Mouse (Mus musculus) ES-Bruce4 (cell line): Measurements from ENCODE around the gene Tspan9. TPM values are rescaled to one million over a fixed set of nuclear protein-coding genes. Genes with fewer than 3 reads are reported as not detected.

Experiments
- H3K27ac ChIP-seq: 2 replicates; pipeline ENCODE4 v1.5.1; 2012; ENCODE audit warnings: low read length, inconsistent platforms; ENCODE audit not compliant: insufficient read depth
- H3K27me3 ChIP-seq: 2 replicates; pipeline ENCODE4 v1.6.1; 2012; ENCODE audit warnings: mild to moderate bottlenecking, low read length, inconsistent platforms; ENCODE audit not compliant: control insufficient read depth, poor library complexity, insufficient read depth, severe bottlenecking
- H3K36me3 ChIP-seq: 2 replicates; pipeline ENCODE4 v1.6.1; 2012; ENCODE audit warnings: inconsistent platforms, mild to moderate bottlenecking, low read length, moderate library complexity; ENCODE audit not compliant: control insufficient read depth, poor library complexity, insufficient read depth, severe bottlenecking
- H3K4me1 ChIP-seq: one replicate; pipeline ENCODE4 v1.8.1; 2011; ENCODE audit warnings: low read length; ENCODE audit not compliant: control insufficient read depth, insufficient read depth
- H3K4me3 ChIP-seq: 2 replicates; pipeline ENCODE4 v1.5.1; 2011; ENCODE audit warnings: low read depth, mild to moderate bottlenecking, low read length
- H3K9ac ChIP-seq: 2 replicates; pipeline ENCODE4 v1.6.1; 2012; ENCODE audit warnings: low read depth, mild to moderate bottlenecking, inconsistent platforms; ENCODE audit not compliant: poor library complexity, severe bottlenecking
- H3K9me3 ChIP-seq: replicated peaks from 2 replicates; pipeline ENCODE4 v1.6.1; 2012; ENCODE audit warnings: mild to moderate bottlenecking, low read length, inconsistent platforms; ENCODE audit not compliant: control insufficient read depth, poor library complexity, insufficient read depth, severe bottlenecking
- CTCF ChIP-seq: IDR thresholded peaks from one replicate; pipeline ENCODE4 v1.8.1; 2011; ENCODE audit warnings: low read depth, low read length
- EP300 ChIP-seq: IDR thresholded peaks from 2 replicates; pipeline ENCODE4 v1.6.1; 2011; ENCODE audit warnings: low read depth, low read length; ENCODE audit not compliant: insufficient read depth
- POLR2A ChIP-seq: IDR thresholded peaks from one replicate; pipeline ENCODE4 v1.8.1; 2011; ENCODE audit warnings: low read length; ENCODE audit not compliant: insufficient read depth
- polyA plus RNA-seq: library from polyadenylated mRNA; stranded (reverse); fragments of >200 nt; gene quantifications from 2 replicates; pipeline ENCODE4 v1.2.4, GENCODE M21; 2011; ENCODE audit warnings: low read depth; ENCODE audit not compliant: missing spikeins, insufficient read depth, insufficient read length

Tspan9 gene
- polyA plus RNA-seq, 1 experiment = 90.5 TPM

- peaks cover 5% of the 10 kb centered on the region for H3K4me1 ChIP-seq
- H3K27ac ChIP-seq = no peak overlapping the region
- H3K27me3 ChIP-seq = no peaks in the 10 kb centered on the region
- TF ChIP-seq EP300 = no peak
- no peak for TF ChIP-seq POLR2A
- TF ChIP-seq CTCF = no peak
- H3K9me3 ChIP-seq = no peaks in the 10 kb centered on the region
- H3K4me3 ChIP-seq = peak overlapping the region; percentile 68
- no peaks in the 10 kb centered on the region for H3K36me3 ChIP-seq
- H3K9ac ChIP-seq = 0 out of 2 replicates have a peak overlapping the region, but pooled peaks have one; percentile 65
These were observed 109.5 kb downstream of the Tspan9 start for GRCm38 (mm10) chr6:128033868-128034250.

GRCm38 (mm10) chr6:128033172-128033867 is 110.1 kb downstream of the Tspan9 start:
- H3K9me3 ChIP-seq = no peaks in the 10 kb centered on the region
- TF ChIP-seq EP300 (no peak), CTCF (no peak), POLR2A (no peak)
- peaks cover 5% of the 10 kb centered on the region for H3K4me1 ChIP-seq
- no peaks in the 10 kb centered on the region for H3K27me3 ChIP-seq
- no peak overlapping the region for H3K27ac ChIP-seq
- no peaks in the 10 kb centered on the region for H3K36me3 ChIP-seq
- H3K9ac ChIP-seq = no peak overlapping the region
- H3K4me3 ChIP-seq = no peak overlapping the region

- Histone ChIP-seq H3K4me1 (peaks cover 5% of the 10 kb centered on the region), H3K27ac (no peak overlapping the region), H3K9me3 (no peaks in the 10 kb centered on the region), H3K36me3 (no peaks in the 10 kb centered on the region), H3K4me3 (no peak overlapping the region), H3K27me3 (no peaks in the 10 kb centered on the region), H3K9ac (no peak overlapping the region)
- TF ChIP-seq CTCF = peak; percentile 77
- no peak for TF ChIP-seq EP300
- no peak for TF ChIP-seq POLR2A
These were observed 110.9 kb downstream of the Tspan9 start for GRCm38 (mm10) chr6:128032252-128033171.

- H3K4me1 ChIP-seq = peaks cover 5% of the 10 kb centered on the region
- TF ChIP-seq EP300 (no peak), CTCF (no peak), POLR2A (no peak)
- no peak overlapping the region for H3K4me3 ChIP-seq
- no peak overlapping the region for H3K27ac ChIP-seq
- H3K9me3 ChIP-seq = no peaks in the 10 kb centered on the region
- H3K9ac ChIP-seq = no peak overlapping the region
- no peaks in the 10 kb centered on the region for H3K36me3 ChIP-seq
- no peaks in the 10 kb centered on the region for H3K27me3 ChIP-seq
These were observed 111.8 kb downstream of the Tspan9 start for GRCm38 (mm10) chr6:128031584-128031983.

- no peak overlapping the region for H3K4me3 ChIP-seq
- no peaks in the 10 kb centered on the region for H3K27me3 ChIP-seq
- H3K4me1 ChIP-seq = peaks cover 4% of the 10 kb centered on the region
- H3K36me3 ChIP-seq = no peaks in the 10 kb centered on the region
- no peak overlapping the region for H3K27ac ChIP-seq
- no peak overlapping the region for H3K9ac ChIP-seq
- H3K9me3 ChIP-seq = no peaks in the 10 kb centered on the region
- no peak for TF ChIP-seq CTCF
- no peak for TF ChIP-seq POLR2A
- TF ChIP-seq EP300 = no peak
These were observed 112.3 kb downstream of the Tspan9 start for GRCm38 (mm10) chr6:128031096-128031495.
